Mouse (Mus musculus): ENCODE data around the gene Cavin4. TPM values are rescaled to one million over a fixed set of nuclear protein-coding genes. Genes with fewer than 3 reads are reported as not detected.

Gene Cavin4
- polyA plus RNA-seq, 1 experiment from 2014 or later: 2.4 TPM

GRCm38 (mm10) chr4:48639503-48639902, 23.8 kb upstream of the Cavin4 start:
- no peaks in the 10 kb centered on the region for H3K9me3 ChIP-seq
- H3K27me3 ChIP-seq: no peaks in the 10 kb centered on the region
- ATAC-seq (ENCODE audit: low FRiP score, low read depth): no peak
- H3K9ac ChIP-seq (replicated peaks): no peak overlapping the region
- no peak overlapping the region for H3K4me2 ChIP-seq (replicated peaks)
- no peak overlapping the region for H3K27ac ChIP-seq (replicated peaks)
- H3K4me3 ChIP-seq: no peak overlapping the region
- peaks cover 71% of the 10 kb centered on the region for H3K36me3 ChIP-seq
- 90% methylated on average over 17 of the region's 17 CpGs for WGBS
- H3K4me1 ChIP-seq: no peaks in the 10 kb centered on the region

- Histone ChIP-seq H3K9me3 (no peaks in the 10 kb centered on the region), H3K27me3 (no peaks in the 10 kb centered on the region), H3K4me2 (replicated peaks) (no peak overlapping the region), H3K36me3 (peaks cover 77% of the 10 kb centered on the region), H3K27ac (replicated peaks) (no peak overlapping the region), H3K4me3 (no peak overlapping the region), H3K9ac (replicated peaks) (no peak overlapping the region), H3K4me1 (no peaks in the 10 kb centered on the region)
- WGBS: 89% methylated on average over 6 of the region's 6 CpGs
- no peak for ATAC-seq (ENCODE audit: low FRiP score, low read depth)
Observed at GRCm38 (mm10) chr4:48643801-48644200, 19.5 kb upstream of the Cavin4 start.

- H3K4me3 ChIP-seq: no peak overlapping the region
- no peaks in the 10 kb centered on the region for H3K27me3 ChIP-seq
- ATAC-seq (ENCODE audit: low FRiP score, low read depth): no peak
- peaks cover 76% of the 10 kb centered on the region for H3K36me3 ChIP-seq
- H3K27ac ChIP-seq (replicated peaks): no peak overlapping the region
- no peaks in the 10 kb centered on the region for H3K4me1 ChIP-seq
- H3K9me3 ChIP-seq: no peaks in the 10 kb centered on the region
- WGBS: 96% methylated on average over 5 of the region's 5 CpGs
- no peak overlapping the region for H3K9ac ChIP-seq (replicated peaks)
- no peak overlapping the region for H3K4me2 ChIP-seq (replicated peaks)
Observed at GRCm38 (mm10) chr4:48646143-48646542, 17.2 kb upstream of the Cavin4 start.

- H3K27me3 ChIP-seq: no peaks in the 10 kb centered on the region
- H3K9me3 ChIP-seq: no peaks in the 10 kb centered on the region
- WGBS: 94% methylated on average over 10 of the region's 10 CpGs
- no peak for ATAC-seq (ENCODE audit: low FRiP score, low read depth)
- no peak overlapping the region for H3K4me2 ChIP-seq (replicated peaks)
- H3K4me1 ChIP-seq: no peaks in the 10 kb centered on the region
- H3K27ac ChIP-seq (replicated peaks): no peak overlapping the region
- no peak overlapping the region for H3K9ac ChIP-seq (replicated peaks)
- H3K36me3 ChIP-seq: peaks cover 80% of the 10 kb centered on the region
- H3K4me3 ChIP-seq: no peak overlapping the region
Observed at GRCm38 (mm10) chr4:48650617-48651360, 12.5 kb upstream of the Cavin4 start.

GRCm38 (mm10) chr4:48654118-48654517, 9.2 kb upstream of the Cavin4 start:
- no peak overlapping the region for H3K27ac ChIP-seq (replicated peaks)
- no peaks in the 10 kb centered on the region for H3K4me1 ChIP-seq
- H3K27me3 ChIP-seq: no peaks in the 10 kb centered on the region
- peaks cover 88% of the 10 kb centered on the region for H3K36me3 ChIP-seq
- H3K9ac ChIP-seq (replicated peaks): no peak overlapping the region
- no peak overlapping the region for H3K4me2 ChIP-seq (replicated peaks)
- H3K9me3 ChIP-seq: no peaks in the 10 kb centered on the region
- 64% methylated on average over 4 of the region's 4 CpGs for WGBS
- H3K4me3 ChIP-seq: no peak overlapping the region
- no peak for ATAC-seq (ENCODE audit: low FRiP score, low read depth)

GRCm38 (mm10) chr4:48656530-48656929, 6.8 kb upstream of the Cavin4 start:
- Histone ChIP-seq H3K4me3 (no peak overlapping the region), H3K9me3 (no peaks in the 10 kb centered on the region), H3K4me2 (replicated peaks) (no peak overlapping the region), H3K36me3 (peaks cover 90% of the 10 kb centered on the region), H3K4me1 (no peaks in the 10 kb centered on the region), H3K9ac (replicated peaks) (no peak overlapping the region), H3K27me3 (no peaks in the 10 kb centered on the region), H3K27ac (replicated peaks) (no peak overlapping the region)
- ATAC-seq (ENCODE audit: low FRiP score, low read depth): no peak
- 96% methylated on average over 8 of the region's 8 CpGs for WGBS

GRCm38 (mm10) chr4:48660144-48660543, 3.2 kb upstream of the Cavin4 start:
- Histone ChIP-seq H3K9ac (replicated peaks) (no peak overlapping the region), H3K4me3 (no peak overlapping the region), H3K4me2 (replicated peaks) (no peak overlapping the region), H3K4me1 (no peaks in the 10 kb centered on the region), H3K9me3 (no peaks in the 10 kb centered on the region), H3K36me3 (peaks cover 78% of the 10 kb centered on the region), H3K27ac (replicated peaks) (no peak overlapping the region), H3K27me3 (no peaks in the 10 kb centered on the region)
- no peak for ATAC-seq (ENCODE audit: low FRiP score, low read depth)
- WGBS: 97% methylated on average over 4 of the region's 4 CpGs

- Histone ChIP-seq H3K36me3 (peaks cover 76% of the 10 kb centered on the region), H3K27ac (replicated peaks) (no peak overlapping the region), H3K27me3 (no peaks in the 10 kb centered on the region), H3K9me3 (no peaks in the 10 kb centered on the region), H3K4me2 (replicated peaks) (no peak overlapping the region), H3K4me1 (no peaks in the 10 kb centered on the region), H3K9ac (replicated peaks) (no peak overlapping the region), H3K4me3 (no peak overlapping the region)
- 94% methylated on average over 7 of the region's 7 CpGs for WGBS
- no peak for ATAC-seq (ENCODE audit: low FRiP score, low read depth)
Observed at GRCm38 (mm10) chr4:48660619-48661575, 2.4 kb upstream of the Cavin4 start.

GRCm38 (mm10) chr4:48664021-48664420, 707 bp downstream of the Cavin4 start:
- Histone ChIP-seq H3K27ac (replicated peaks) (no peak overlapping the region), H3K9ac (replicated peaks) (no peak overlapping the region), H3K4me1 (no peaks in the 10 kb centered on the region), H3K9me3 (no peaks in the 10 kb centered on the region), H3K4me2 (replicated peaks) (no peak overlapping the region), H3K27me3 (no peaks in the 10 kb centered on the region), H3K4me3 (no peak overlapping the region), H3K36me3 (peaks cover 55% of the 10 kb centered on the region)
- 94% methylated on average over 6 of the region's 6 CpGs for WGBS
- no peak for ATAC-seq (ENCODE audit: low FRiP score, low read depth)

GRCm38 (mm10) chr4:48667279-48667678, 4.0 kb downstream of the Cavin4 start:
- H3K27me3 ChIP-seq: no peaks in the 10 kb centered on the region
- no peak overlapping the region for H3K4me3 ChIP-seq
- H3K4me2 ChIP-seq (replicated peaks): no peak overlapping the region
- H3K9me3 ChIP-seq: no peaks in the 10 kb centered on the region
- 88% methylated on average over 6 of the region's 6 CpGs for WGBS
- H3K4me1 ChIP-seq: no peaks in the 10 kb centered on the region
- no peak overlapping the region for H3K27ac ChIP-seq (replicated peaks)
- peaks cover 50% of the 10 kb centered on the region for H3K36me3 ChIP-seq
- no peak overlapping the region for H3K9ac ChIP-seq (replicated peaks)
- ATAC-seq (ENCODE audit: low FRiP score, low read depth): no peak

GRCm38 (mm10) chr4:48672915-48673314, 9.6 kb downstream of the Cavin4 start:
- Histone ChIP-seq H3K9me3 (no peaks in the 10 kb centered on the region), H3K36me3 (peaks cover 62% of the 10 kb centered on the region), H3K9ac (replicated peaks) (no peak overlapping the region), H3K27ac (replicated peaks) (no peak overlapping the region), H3K27me3 (no peaks in the 10 kb centered on the region), H3K4me2 (replicated peaks) (no peak overlapping the region), H3K4me3 (no peak overlapping the region), H3K4me1 (no peaks in the 10 kb centered on the region)
- ATAC-seq (ENCODE audit: low FRiP score, low read depth): no peak
- 95% methylated on average over 5 of the region's 5 CpGs for WGBS

- Histone ChIP-seq H3K4me1 (no peaks in the 10 kb centered on the region), H3K4me2 (replicated peaks) (no peak overlapping the region), H3K4me3 (no peak overlapping the region), H3K27me3 (no peaks in the 10 kb centered on the region), H3K9ac (replicated peaks) (no peak overlapping the region), H3K9me3 (no peaks in the 10 kb centered on the region), H3K36me3 (peaks cover 62% of the 10 kb centered on the region), H3K27ac (replicated peaks) (no peak overlapping the region)
- 89% methylated on average over 7 of the region's 7 CpGs for WGBS
- ATAC-seq (ENCODE audit: low FRiP score, low read depth): no peak
Observed at GRCm38 (mm10) chr4:48674412-48674811, 11.1 kb downstream of the Cavin4 start.
